20 mouse cellular contexts compared by ENCODE assay signal in the genomic region with DNA sequence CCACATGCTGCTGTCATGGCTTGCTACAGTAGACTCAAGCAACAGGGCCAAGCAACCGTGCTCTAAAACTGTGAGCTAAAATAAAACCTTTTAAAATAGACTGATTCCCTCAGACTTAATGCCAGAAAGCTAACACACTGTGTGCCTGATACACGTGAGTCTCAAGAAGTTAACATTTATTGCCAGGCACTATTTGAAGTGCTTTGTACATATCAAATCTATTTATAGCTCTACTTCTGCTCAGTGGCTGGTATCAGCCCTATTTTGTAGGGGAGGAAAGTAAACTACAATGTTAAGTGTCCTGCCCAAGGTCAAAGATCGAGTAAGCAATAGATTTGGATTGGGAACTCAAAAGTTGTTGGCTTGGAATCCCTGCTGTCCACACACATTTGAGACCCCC.
DNase-seq lines count a peak whose midpoint lies in the region; ATAC-seq and TF ChIP-seq lines count a peak whose summit lies in the region.
"Had no signal": no experiment of that assay in that cellular context is flagged by ENCODE, and none has a peak within 500 bp of the region (broad histone marks: within the 10 kb centered on the region; RNA-seq: fewer than 3 reads in every experiment).

No protein-coding gene starts in this region.

- H3K4me2 ChIP-seq in heart, embryonic 16.5 days (ENCODE audit: low read depth, low read length): no peak overlapping the region
- H3K4me2 ChIP-seq: hindbrain, embryonic 15.5 days; limb, embryonic 13.5 days; midbrain, embryonic 11.5 days had no signal

- H3K27ac ChIP-seq in heart, embryonic 10.5 days: peak overlapping the region; percentile 70
- peak overlapping the region; percentile 79 for H3K27ac ChIP-seq in heart, embryonic 16.5 days (ENCODE audit: low read length)
- H3K27ac ChIP-seq: forebrain, embryonic 10.5 days; hindbrain, embryonic 15.5 days; limb, embryonic 13.5 days; liver, embryonic 14.5 days had no signal

- ATAC-seq in heart, embryonic 16.5 days (replicated peaks; ENCODE audit: extremely low read depth, insufficient read depth, low FRiP score): no peak; the same call in 1 of the 2 replicates

- peaks cover 77% of the 10 kb centered on the region for H3K4me1 ChIP-seq in heart, embryonic 10.5 days
- peaks cover 54% of the 10 kb centered on the region for H3K4me1 ChIP-seq in heart, embryonic 16.5 days (ENCODE audit: control insufficient read depth, insufficient read depth, low read length)
- peaks cover 15% of the 10 kb centered on the region for H3K4me1 ChIP-seq in lung, adult 2 months (ENCODE audit: control insufficient read depth, insufficient read depth, low read length)

- TF ChIP-seq CTCF in lung, adult 2 months (IDR thresholded peaks at IDR 0.05; ENCODE audit: insufficient read depth, low read length): no peak

- H3K27me3 ChIP-seq in heart, embryonic 10.5 days (ENCODE audit: insufficient read depth, poor library complexity, severe bottlenecking): no peaks in the 10 kb centered on the region
- no peaks in the 10 kb centered on the region for H3K27me3 ChIP-seq in heart, embryonic 16.5 days (ENCODE audit: control insufficient read depth, insufficient read depth, low read length)
- H3K27me3 ChIP-seq: hindbrain, embryonic 15.5 days; limb, embryonic 13.5 days had no signal

- no peak overlapping the region for H3K4me3 ChIP-seq in heart, embryonic 10.5 days
- no peak overlapping the region for H3K4me3 ChIP-seq in heart, embryonic 16.5 days (ENCODE audit: low read length)
- no peak overlapping the region for H3K4me3 ChIP-seq in lung, adult 2 months (replicated peaks; ENCODE audit: extremely low read depth, low read depth, low read length)
- H3K4me3 ChIP-seq: forebrain, embryonic 10.5 days; hindbrain, embryonic 15.5 days; limb, embryonic 13.5 days had no signal

- intact Hi-C loops in heart, postnatal 25 days (cut with DNase I): no loop called here

- DNase-seq in heart, embryonic 10.5 days (ENCODE audit: low spot score): no peak
- DNase-seq in heart, postnatal 25 days (ENCODE audit: low spot score): no peak
- no peak for DNase-seq in heart, adult 11 months
- DNase-seq in lung, postnatal 36 days: peak; percentile 65
- no peak for DNase-seq in lung, adult 2 months
- DNase-seq in ovary, postnatal 10 days (ENCODE audit: low spot score): no peak
- no peak for DNase-seq in testis, postnatal 10 days (ENCODE audit: low spot score)
- DNase-seq: adrenal gland, postnatal 10 days; cerebellum, adult 18-20 months; cerebellum, postnatal 14 days; gastrocnemius, postnatal 25 days; kidney, postnatal 25 days; right cerebral cortex, adult 18-20 months; right cerebral cortex, postnatal 4 days had no signal

- no peak overlapping the region for H3K9ac ChIP-seq in heart, embryonic 16.5 days (ENCODE audit: low read length)
- H3K9ac ChIP-seq: hindbrain, embryonic 15.5 days; limb, embryonic 13.5 days; liver, embryonic 14.5 days had no signal

- WGBS in heart, embryonic 10.5 days: 57% methylated on average over 3 of the region's 3 CpGs
- WGBS in heart, embryonic 16.5 days: 42% methylated on average over 3 of the region's 3 CpGs
- WGBS in lung, adult 2 months: 44% methylated on average over 3 of the region's 3 CpGs

- H3K36me3 ChIP-seq in heart, embryonic 10.5 days: peaks cover 26% of the 10 kb centered on the region
- peaks cover 13% of the 10 kb centered on the region for H3K36me3 ChIP-seq in heart, embryonic 16.5 days (ENCODE audit: control insufficient read depth, insufficient read depth)
- H3K36me3 ChIP-seq: hindbrain, embryonic 15.5 days had no signal

- TF ChIP-seq POLR2A in lung, adult 2 months (IDR thresholded peaks at IDR 0.05; ENCODE audit: borderline replicate concordance, extremely low read depth, low read depth, low read length): no peak

- H3K9me3 ChIP-seq in heart, embryonic 10.5 days: peaks cover 7% of the 10 kb centered on the region; the same call in 1 of the 2 replicates
- peaks cover 10% of the 10 kb centered on the region for H3K9me3 ChIP-seq in heart, embryonic 16.5 days (replicated peaks; ENCODE audit: control insufficient read depth, low read length)
